Mouse (Mus musculus) intestine, embryonic 14.5 days (tissue): ENCODE measurements around the gene Ptpn11. TPM values are rescaled to one million over a fixed set of nuclear protein-coding genes. Genes with fewer than 3 reads are reported as not detected.
A peak's percentile ranks its signal among the peaks of the same experiment; 100 is the strongest.

ENCODE experiments used
- ATAC-seq: fragments of 200-750 bp; cut with Nextera tagmentation; replicated peaks from 2 replicates; pipeline ENCODE4 v1.8.0; 2017; ENCODE audit warnings: low read depth, moderate number of reproducible peaks, moderate TSS enrichment, moderate library complexity; ENCODE audit not compliant: low FRiP score, low TSS enrichment
- DNase-seq: peaks from one replicate; pipeline ENCODE4 v3.0.0-alpha.2; 2018; ENCODE audit warnings: low spot score
- H3K27ac ChIP-seq: fragments of 300-500 bp; sonication (generic); 2 replicates; pipeline ENCODE4 v1.5.1; 2014; ENCODE audit warnings: low read depth, mild to moderate bottlenecking, control low read depth
- H3K27me3 ChIP-seq: fragments of 300-500 bp; sonication (generic); replicated peaks from 2 replicates; pipeline ENCODE4 v1.6.1; 2014; ENCODE audit warnings: low read length, control low read depth; ENCODE audit not compliant: control insufficient read depth, insufficient read depth
- H3K36me3 ChIP-seq: fragments of 300-500 bp; sonication (generic); 2 replicates; pipeline ENCODE4 v1.6.1; 2014; ENCODE audit warnings: low read length, control low read depth; ENCODE audit not compliant: control insufficient read depth, insufficient read depth
- H3K4me1 ChIP-seq: fragments of 300-500 bp; sonication (generic); replicated peaks from 2 replicates; pipeline ENCODE4 v1.6.1; 2014; ENCODE audit warnings: low read length, control low read depth, mixed read lengths; ENCODE audit not compliant: control insufficient read depth, insufficient read depth
- H3K4me2 ChIP-seq: fragments of 300-500 bp; sonication (generic); 2 replicates; pipeline ENCODE4 v1.6.1; 2014; ENCODE audit warnings: low read length
- H3K4me3 ChIP-seq: fragments of 300-500 bp; sonication (generic); 2 replicates; pipeline ENCODE4 v1.5.1; 2014; ENCODE audit warnings: low read depth, low read length, control low read depth, mixed read lengths
- H3K9ac ChIP-seq: fragments of 300-500 bp; sonication (generic); 2 replicates; pipeline ENCODE4 v1.6.1; 2014; ENCODE audit warnings: mild to moderate bottlenecking, low read length
- H3K9me3 ChIP-seq: fragments of 300-500 bp; sonication (generic); 2 replicates; pipeline ENCODE4 v1.6.1; 2016; ENCODE audit warnings: low read length, control low read depth; ENCODE audit not compliant: control insufficient read depth
- WGBS: fragments of 180-500 bp; shearing (Covaris S2); extraction: QIAGEN DNeasy Blood & Tissue Kit; methylation state at CpG from one replicate; pipeline ENCODE4 v1.1.7; 2014; 5-methylcytosine and 5-hydroxymethylcytosine counted together
- polyA plus RNA-seq: library from polyadenylated mRNA; unstranded; fragments of >200 nt; fragmentation: Nextera tagmentation; extraction: Ambion mirVana; gene quantifications from 2 replicates; pipeline ENCODE4 v1.2.1, GENCODE M21; 2014

Gene Ptpn11
- polyA plus RNA-seq, 1 experiment from 2014 or later: 23.2 TPM

- WGBS: 86% methylated on average over 2 of the region's 2 CpGs
- Histone ChIP-seq H3K36me3 (no peaks in the 10 kb centered on the region), H3K27me3 (no peaks in the 10 kb centered on the region), H3K9me3 (no peaks in the 10 kb centered on the region), H3K4me3 (no peak overlapping the region), H3K4me2 (no peak overlapping the region), H3K27ac (no peak overlapping the region), H3K4me1 (no peaks in the 10 kb centered on the region), H3K9ac (no peak overlapping the region)
- ATAC-seq: no peak
- DNase-seq: no peak
Measured at GRCm38 (mm10) chr5:121197337-121197736, 6.1 kb upstream of the Ptpn11 start.

DNA sequence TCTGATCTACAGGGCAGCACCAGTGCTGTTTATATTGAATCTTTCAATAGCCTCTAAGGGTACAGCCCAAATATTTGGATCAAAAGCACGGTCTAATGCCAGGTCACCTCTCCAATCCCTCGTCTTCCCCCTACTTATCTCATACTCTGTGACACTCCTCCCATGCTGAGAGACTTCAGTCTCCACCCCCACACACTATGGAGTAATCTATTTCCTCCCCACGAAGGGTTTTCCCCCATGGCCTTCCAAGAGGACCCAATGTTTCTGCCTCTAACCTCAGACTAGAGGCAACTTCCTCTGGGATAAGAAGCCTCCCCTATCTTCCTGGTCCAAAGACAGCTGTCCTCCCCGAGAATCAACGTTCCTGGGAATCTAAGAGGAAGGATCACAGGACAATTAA, 5.6 kb upstream of the Ptpn11 start:
- Histone ChIP-seq H3K9me3 (no peaks in the 10 kb centered on the region), H3K4me2 (no peak overlapping the region), H3K27ac (no peak overlapping the region), H3K27me3 (no peaks in the 10 kb centered on the region), H3K4me3 (no peak overlapping the region), H3K9ac (no peak overlapping the region), H3K4me1 (0 out of 2 replicates have a peak, but pooled peaks cover 3% of the 10 kb centered on the region), H3K36me3 (no peaks in the 10 kb centered on the region)
- ATAC-seq: no peak
- DNase-seq: no peak
- 43% methylated on average over 5 of the region's 5 CpGs for WGBS

GRCm38 (mm10) chr5:121194173-121194572, 3.0 kb upstream of the Ptpn11 start:
- DNase-seq (no peak), ATAC-seq (no peak)
- Histone ChIP-seq H3K4me2 (no peak overlapping the region), H3K27me3 (no peaks in the 10 kb centered on the region), H3K27ac (no peak overlapping the region), H3K9me3 (no peaks in the 10 kb centered on the region), H3K4me1 (peaks cover 13% of the 10 kb centered on the region; the same call in 1 of the 2 replicates), H3K36me3 (no peaks in the 10 kb centered on the region), H3K4me3 (no peak overlapping the region), H3K9ac (no peak overlapping the region)
- 17% methylated on average over 1 of the region's 1 CpGs for WGBS

DNA sequence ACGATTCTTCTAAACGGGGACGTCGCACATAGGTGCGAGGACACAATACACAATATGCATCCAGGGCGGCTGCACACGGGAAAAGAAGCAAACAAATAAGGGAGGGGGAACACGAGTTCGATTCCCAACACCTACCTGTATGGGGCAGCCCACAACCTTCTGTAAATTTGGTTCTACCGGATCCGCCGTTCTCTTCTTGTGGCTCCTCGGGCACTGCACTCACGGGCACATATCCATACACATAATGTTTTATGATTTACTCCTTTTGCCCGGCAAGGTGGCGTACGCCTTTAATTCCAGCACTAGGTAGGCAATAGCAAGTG, 348 bp upstream of the Ptpn11 start:
- Histone ChIP-seq H3K27ac (peak overlapping the region; percentile 76), H3K36me3 (no peaks in the 10 kb centered on the region), H3K27me3 (no peaks in the 10 kb centered on the region), H3K4me2 (peak overlapping the region; percentile 84), H3K4me3 (peak overlapping the region; percentile 86), H3K4me1 (peaks cover 22% of the 10 kb centered on the region; the same call in 1 of the 2 replicates), H3K9me3 (no peaks in the 10 kb centered on the region), H3K9ac (peak overlapping the region; percentile 94)
- DNase-seq: no peak
- ATAC-seq: peak; percentile 25
- 6% methylated on average over 17 of the region's 17 CpGs for WGBS

DNA sequence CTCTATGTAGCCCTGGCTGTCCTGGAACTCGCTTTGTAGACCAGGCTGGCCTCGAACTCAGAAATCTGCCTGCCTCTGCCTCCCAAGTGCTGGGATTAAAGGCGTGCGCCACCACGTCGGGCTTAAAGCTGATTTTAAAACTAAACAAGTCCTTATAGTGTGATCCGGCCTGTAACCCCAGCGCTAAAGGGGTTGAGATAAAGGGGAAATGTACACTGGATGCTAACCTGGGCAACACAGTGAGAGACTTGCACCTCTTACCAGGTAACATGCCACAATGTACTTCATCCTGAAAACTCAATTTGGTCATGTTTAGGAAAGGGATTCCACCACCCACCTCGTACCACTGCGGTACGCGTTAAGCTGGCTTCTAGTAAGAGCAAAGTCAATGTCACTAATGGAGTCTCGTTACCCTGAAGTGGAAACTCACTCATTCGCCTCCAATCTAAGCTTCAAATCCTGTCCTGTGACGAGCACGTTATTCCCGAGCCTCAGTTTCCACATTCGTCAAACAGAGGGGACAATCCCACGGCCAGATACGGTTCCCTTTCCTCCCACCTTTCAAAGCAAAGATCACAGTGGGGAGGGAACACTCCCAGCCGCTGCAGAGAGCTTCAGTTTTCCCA, 874 bp downstream of the Ptpn11 start:
- DNase-seq (peak; percentile 62), ATAC-seq (no peak)
- Histone ChIP-seq H3K4me3 (peak overlapping the region; percentile 86), H3K27ac (peak overlapping the region; percentile 77; the same call in 1 of the 2 replicates), H3K9me3 (no peaks in the 10 kb centered on the region), H3K36me3 (no peaks in the 10 kb centered on the region), H3K4me2 (peak overlapping the region; percentile 79), H3K9ac (peak overlapping the region; percentile 94), H3K4me1 (peaks cover 32% of the 10 kb centered on the region), H3K27me3 (no peaks in the 10 kb centered on the region)
- WGBS: 25% methylated on average over 21 of the region's 21 CpGs

GRCm38 (mm10) chr5:121189182-121189581, 2.0 kb downstream of the Ptpn11 start:
- 67% methylated on average over 9 of the region's 9 CpGs for WGBS
- no peak overlapping the region for H3K9ac ChIP-seq
- DNase-seq (no peak), ATAC-seq (no peak)
- peaks cover 43% of the 10 kb centered on the region for H3K4me1 ChIP-seq
- no peak overlapping the region for H3K4me3 ChIP-seq
- H3K27ac ChIP-seq: no peak overlapping the region
- H3K9me3 ChIP-seq: no peaks in the 10 kb centered on the region
- H3K27me3 ChIP-seq: no peaks in the 10 kb centered on the region
- H3K4me2 ChIP-seq: no peak overlapping the region
- no peaks in the 10 kb centered on the region for H3K36me3 ChIP-seq

DNA sequence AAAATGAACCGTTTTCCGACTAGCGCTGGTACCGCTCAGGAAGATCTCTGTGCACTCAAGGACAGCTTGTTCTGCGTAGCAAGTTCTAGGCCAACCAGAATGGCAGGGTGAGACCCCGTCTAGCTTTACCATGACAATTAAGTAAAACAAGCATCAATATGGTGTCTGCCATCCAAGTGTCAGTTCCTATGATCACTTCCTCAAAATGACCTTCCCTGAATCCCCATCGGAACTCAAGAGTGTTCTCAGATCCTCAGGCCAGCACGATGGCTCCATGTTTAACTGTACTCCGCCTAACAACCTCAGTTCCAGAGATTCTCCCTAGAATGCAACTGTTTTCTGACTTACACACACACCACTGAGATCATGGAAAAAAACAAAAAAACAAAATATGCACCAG, 2.9 kb downstream of the Ptpn11 start:
- 91% methylated on average over 9 of the region's 9 CpGs for WGBS
- no peaks in the 10 kb centered on the region for H3K9me3 ChIP-seq
- no peaks in the 10 kb centered on the region for H3K36me3 ChIP-seq
- no peak overlapping the region for H3K4me3 ChIP-seq
- no peak overlapping the region for H3K9ac ChIP-seq
- H3K4me2 ChIP-seq: no peak overlapping the region
- DNase-seq (no peak), ATAC-seq (no peak)
- H3K4me1 ChIP-seq: peaks cover 43% of the 10 kb centered on the region
- no peaks in the 10 kb centered on the region for H3K27me3 ChIP-seq
- H3K27ac ChIP-seq: no peak overlapping the region

GRCm38 (mm10) chr5:121187580-121188001, 3.6 kb downstream of the Ptpn11 start:
- no peak for ATAC-seq
- DNase-seq: no peak
- no peak overlapping the region for H3K4me2 ChIP-seq
- H3K4me1 ChIP-seq: peaks cover 43% of the 10 kb centered on the region
- no peak overlapping the region for H3K9ac ChIP-seq
- WGBS: 90% methylated on average over 8 of the region's 8 CpGs
- no peaks in the 10 kb centered on the region for H3K36me3 ChIP-seq
- no peaks in the 10 kb centered on the region for H3K27me3 ChIP-seq
- no peaks in the 10 kb centered on the region for H3K9me3 ChIP-seq
- no peak overlapping the region for H3K4me3 ChIP-seq
- no peak overlapping the region for H3K27ac ChIP-seq

DNA sequence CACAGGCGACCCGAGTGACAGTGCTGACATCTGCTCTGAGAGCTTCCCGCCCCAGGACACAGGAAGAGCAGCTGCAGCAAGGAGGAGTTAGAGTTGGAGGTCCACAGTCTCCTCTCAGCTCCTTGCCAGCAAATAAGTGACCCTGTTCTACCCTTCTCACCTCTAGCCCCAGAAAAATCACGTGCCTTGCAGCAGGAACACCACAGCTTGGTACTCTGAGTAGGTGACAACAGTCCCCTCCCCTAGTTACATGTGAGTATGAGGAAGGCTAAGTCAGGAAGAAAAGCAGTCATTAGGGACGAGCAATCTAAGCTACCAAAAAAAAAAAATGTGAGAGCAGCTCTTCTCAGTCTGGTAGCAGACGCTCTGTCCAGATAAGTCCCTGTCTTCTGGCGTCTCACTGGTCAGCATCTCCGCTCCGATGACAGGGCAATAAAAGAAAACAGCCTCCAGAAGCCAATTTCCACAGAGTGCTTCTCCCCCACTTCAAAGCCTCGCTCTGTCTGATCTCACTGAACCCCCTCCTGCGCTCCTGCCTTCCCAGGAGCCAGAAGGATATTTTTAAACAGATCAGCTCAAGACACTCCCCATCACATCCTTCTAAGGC, 6.1 kb downstream of the Ptpn11 start:
- Histone ChIP-seq H3K9me3 (no peaks in the 10 kb centered on the region), H3K36me3 (no peaks in the 10 kb centered on the region), H3K27me3 (no peaks in the 10 kb centered on the region), H3K4me3 (no peak overlapping the region), H3K4me2 (peak overlapping the region; percentile 30), H3K9ac (0 out of 2 replicates have a peak overlapping the region, but pooled peaks have one; percentile 22), H3K27ac (peak overlapping the region; percentile 36; the same call in 1 of the 2 replicates), H3K4me1 (peaks cover 37% of the 10 kb centered on the region)
- WGBS: 11% methylated on average over 11 of the region's 11 CpGs
- DNase-seq (no peak), ATAC-seq (no peak)
